Mouse (Mus musculus): ENCODE results near the gene Lamc1. TPM values are rescaled to one million over a fixed set of nuclear protein-coding genes. Genes with fewer than 3 reads are reported as not detected.

Gene Lamc1
- polyA plus RNA-seq, 1 experiment, result 15.5 TPM

DNA sequence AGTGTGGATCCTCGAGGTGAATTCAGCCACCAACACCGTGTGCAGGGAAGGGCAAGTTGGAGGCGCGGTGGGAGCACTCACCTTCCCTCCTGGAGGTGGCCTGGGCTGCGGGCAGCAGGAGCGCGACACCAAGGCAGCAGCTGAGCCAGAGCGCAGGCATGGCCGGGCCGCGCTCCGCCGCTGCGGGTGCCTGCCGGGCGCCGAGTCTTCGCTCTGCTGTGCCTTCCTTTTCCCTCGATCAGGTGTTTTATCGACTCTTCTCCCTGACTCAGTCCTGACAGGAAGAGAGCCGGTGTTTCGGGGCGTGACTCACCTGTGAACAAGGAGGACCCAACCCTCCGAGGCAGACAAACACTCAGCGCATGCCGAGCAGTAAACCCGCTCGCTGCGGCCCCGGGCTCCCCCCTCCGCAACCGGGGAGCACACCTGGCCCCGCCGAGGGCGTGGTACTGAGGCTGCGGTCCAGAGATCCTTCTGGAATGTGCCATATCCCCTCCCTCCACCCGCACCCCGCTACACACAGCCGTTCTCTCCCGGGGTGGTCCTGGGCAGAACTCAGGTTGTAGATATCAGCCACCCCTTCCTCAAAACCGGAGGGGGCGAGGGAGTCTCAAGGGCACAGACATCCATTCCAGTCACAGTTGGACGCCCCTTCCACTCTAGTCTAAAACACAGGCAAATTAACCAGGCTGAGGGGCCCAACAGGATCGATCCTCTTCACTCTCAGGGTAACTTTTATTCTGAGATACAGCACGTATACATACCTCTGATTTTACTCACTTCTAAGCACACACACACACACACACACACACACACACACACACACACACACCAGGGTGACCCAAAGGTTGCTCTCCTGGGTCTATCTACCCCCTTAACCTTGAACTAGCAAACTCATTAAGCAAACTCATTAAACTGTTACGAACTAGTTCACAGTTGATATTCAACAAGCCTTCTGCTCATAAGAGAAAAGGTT is 146.5 kb downstream of the Lamc1 start, which contains the start of gene Lamc2:
Lamc2 (minus strand) TSS at position 620 of the 976 bp plus-strand sequence.
- peak within 1 kb of the TSS; percentile 36 for H3K4me3 ChIP-seq (ENCODE audit: insufficient read depth, low read length)
- TF ChIP-seq POLR2A (IDR thresholded peaks at IDR 0.05; ENCODE audit: borderline replicate concordance, low read depth, low read length), result no peak
- no peak for TF ChIP-seq CTCF (IDR thresholded peaks at IDR 0.05; ENCODE audit: low read depth, low read length)

DNA sequence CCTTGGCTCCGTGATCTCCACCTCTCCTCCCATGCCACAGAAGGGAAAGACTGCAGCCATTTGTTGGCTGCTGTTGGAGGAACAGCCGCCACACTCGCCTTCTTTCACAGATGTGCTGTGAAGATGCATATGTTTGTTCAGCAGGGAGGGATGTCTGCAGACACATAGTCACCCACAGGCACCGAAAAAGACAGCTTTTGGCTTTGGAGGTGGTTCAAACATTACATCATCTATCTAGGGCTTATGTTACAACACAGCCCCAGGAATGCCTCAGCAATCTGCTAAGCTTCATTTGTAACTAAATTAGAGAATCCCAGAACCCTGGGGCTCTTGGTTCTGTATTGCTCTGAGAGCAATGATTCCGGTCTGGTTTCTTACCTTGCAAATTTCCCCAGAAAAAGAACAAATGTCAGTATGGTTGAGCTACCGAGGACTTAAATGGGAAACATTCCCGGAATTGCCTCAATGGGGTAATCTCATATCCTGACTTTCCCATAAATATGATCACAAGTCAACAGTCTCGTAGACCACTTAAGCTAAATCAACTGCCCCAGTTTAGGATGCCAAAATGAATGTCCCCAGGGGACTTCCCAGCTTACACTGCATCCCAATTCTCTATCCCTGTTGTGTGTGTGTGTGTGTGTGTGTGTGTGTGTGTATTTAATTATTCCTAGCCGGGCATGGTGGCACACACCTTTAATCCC is 151.8 kb downstream of the Lamc1 start:
- no peak overlapping the region for H3K4me3 ChIP-seq (ENCODE audit: insufficient read depth, low read length)
- no peak for TF ChIP-seq CTCF (IDR thresholded peaks at IDR 0.05; ENCODE audit: low read depth, low read length)
- TF ChIP-seq POLR2A (IDR thresholded peaks at IDR 0.05; ENCODE audit: borderline replicate concordance, low read depth, low read length), result no peak
- H3K4me1 ChIP-seq (ENCODE audit: control insufficient read depth, insufficient read depth, low read length), result peaks cover 2% of the 10 kb centered on the region; the same call in 1 of the 2 replicates
- no peak overlapping the region for H3K27ac ChIP-seq (ENCODE audit: insufficient read depth, low read depth, low read length)

More for the DNA sequence above, 146.5 kb downstream of the Lamc1 start, which contains the start of gene Lamc2:
- no peak within 1 kb of the TSS for H3K27ac ChIP-seq (ENCODE audit: insufficient read depth, low read depth, low read length)
- peaks cover 2% of the 10 kb centered on the region; the same call in 1 of the 2 replicates for H3K4me1 ChIP-seq (ENCODE audit: control insufficient read depth, insufficient read depth, low read length)

DNA sequence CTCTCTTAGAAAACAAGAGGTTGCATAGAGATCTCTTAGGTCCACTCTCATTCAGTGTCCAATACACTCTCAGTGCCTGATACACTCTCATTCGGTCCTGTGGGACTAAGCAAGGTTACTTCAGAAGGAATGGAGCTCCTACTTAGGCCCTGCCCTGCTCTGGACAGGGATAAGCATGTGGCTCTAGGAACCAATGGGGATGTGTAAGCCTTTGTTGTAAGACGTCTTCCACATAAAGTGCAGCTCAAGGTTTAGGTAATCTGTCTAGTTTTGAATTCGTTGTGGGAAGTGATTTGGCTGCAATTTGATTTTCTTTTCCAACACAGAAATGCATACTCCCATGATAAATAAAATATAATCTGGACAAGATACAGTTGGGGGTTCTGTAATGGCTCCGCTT is 152.4 kb downstream of the Lamc1 start:
- H3K4me1 ChIP-seq (ENCODE audit: control insufficient read depth, insufficient read depth, low read length), result no peaks in the 10 kb centered on the region
- no peak overlapping the region for H3K27ac ChIP-seq (ENCODE audit: insufficient read depth, low read depth, low read length)
- TF ChIP-seq CTCF (IDR thresholded peaks at IDR 0.05; ENCODE audit: low read depth, low read length) (no peak), POLR2A (IDR thresholded peaks at IDR 0.05; ENCODE audit: borderline replicate concordance, low read depth, low read length) (no peak)
- no peak overlapping the region for H3K4me3 ChIP-seq (ENCODE audit: insufficient read depth, low read length)

DNA sequence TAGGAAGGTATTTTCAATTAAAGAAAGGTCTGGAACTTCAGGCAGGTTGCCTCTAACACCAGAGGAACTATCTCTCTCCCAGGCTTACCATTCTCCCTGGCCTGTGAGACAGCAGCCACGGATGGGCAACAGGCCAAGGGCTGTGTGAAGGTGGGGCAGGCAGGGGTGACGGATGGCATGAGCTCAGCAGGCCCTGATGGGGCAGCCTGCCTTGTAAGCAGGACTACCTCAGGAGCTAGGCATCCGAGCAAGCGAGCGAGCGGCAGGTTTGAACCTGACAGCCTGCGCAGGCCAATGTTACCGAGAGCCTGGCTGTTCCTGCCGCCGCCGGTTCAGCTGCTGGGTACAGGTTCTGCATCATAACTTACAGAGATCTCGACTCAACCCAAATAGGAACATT is 157.8 kb downstream of the Lamc1 start:
- H3K4me3 ChIP-seq (ENCODE audit: insufficient read depth, low read length), result no peak overlapping the region
- no peak overlapping the region for H3K27ac ChIP-seq (ENCODE audit: insufficient read depth, low read depth, low read length)
- TF ChIP-seq POLR2A (IDR thresholded peaks at IDR 0.05; ENCODE audit: borderline replicate concordance, low read depth, low read length) (no peak), CTCF (IDR thresholded peaks at IDR 0.05; ENCODE audit: low read depth, low read length) (no peak)
- H3K4me1 ChIP-seq (ENCODE audit: control insufficient read depth, insufficient read depth, low read length), result peaks cover 5% of the 10 kb centered on the region; the same call in 1 of the 2 replicates

DNA sequence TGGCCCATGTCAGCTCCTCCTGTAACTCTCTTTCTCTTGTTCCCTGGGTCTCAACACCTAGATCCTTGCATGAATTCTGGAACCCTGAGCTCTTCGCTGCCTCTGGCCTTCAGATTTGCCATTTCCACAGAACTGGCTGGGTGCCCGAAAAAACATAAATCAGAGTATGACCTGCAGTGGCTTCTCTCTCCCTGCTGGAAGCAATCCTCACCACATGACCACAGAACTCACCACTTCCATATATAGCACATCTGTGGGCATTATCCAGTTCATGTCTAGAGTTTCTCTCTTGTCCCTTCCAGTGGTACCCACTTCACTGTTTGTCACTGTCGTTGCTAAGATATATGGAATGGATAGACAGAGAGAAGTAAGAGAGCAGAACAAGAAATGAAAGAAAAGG is 159.3 kb downstream of the Lamc1 start:
- TF ChIP-seq POLR2A (IDR thresholded peaks at IDR 0.05; ENCODE audit: borderline replicate concordance, low read depth, low read length) (no peak), CTCF (IDR thresholded peaks at IDR 0.05; ENCODE audit: low read depth, low read length) (no peak)
- Histone ChIP-seq H3K4me3 (ENCODE audit: insufficient read depth, low read length) (no peak overlapping the region), H3K4me1 (ENCODE audit: control insufficient read depth, insufficient read depth, low read length) (peaks cover 5% of the 10 kb centered on the region; the same call in 1 of the 2 replicates)

DNA sequence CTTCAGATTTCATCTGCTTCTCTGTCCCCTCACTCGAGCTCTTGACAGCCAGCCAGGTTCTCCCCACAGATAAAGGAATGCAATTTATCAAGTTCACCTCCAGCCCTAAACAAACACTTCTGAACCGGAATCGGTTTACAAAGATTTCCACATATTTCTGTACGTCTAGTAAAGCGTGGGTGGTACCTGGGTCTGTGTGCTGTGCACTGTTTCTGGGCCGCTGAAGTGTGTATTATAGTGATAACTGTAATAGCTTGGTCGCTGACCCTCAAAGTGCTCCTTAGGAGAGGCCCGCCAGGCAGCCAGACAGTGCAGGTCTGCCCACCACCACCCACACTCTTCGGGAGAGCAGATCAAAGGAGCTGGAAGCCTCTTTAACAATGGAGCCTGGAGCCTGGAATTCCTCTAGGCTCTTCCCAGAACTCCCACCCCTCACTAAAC is 160.3 kb downstream of the Lamc1 start:
- TF ChIP-seq CTCF (IDR thresholded peaks at IDR 0.05; ENCODE audit: low read depth, low read length) (no peak), POLR2A (IDR thresholded peaks at IDR 0.05; ENCODE audit: borderline replicate concordance, low read depth, low read length) (no peak)
- Histone ChIP-seq H3K4me3 (ENCODE audit: insufficient read depth, low read length) (no peak overlapping the region), H3K4me1 (ENCODE audit: control insufficient read depth, insufficient read depth, low read length) (peaks cover 5% of the 10 kb centered on the region; the same call in 1 of the 2 replicates), H3K27ac (ENCODE audit: insufficient read depth, low read depth, low read length) (no peak overlapping the region)

More for the DNA sequence above, 159.3 kb downstream of the Lamc1 start:
- no peak overlapping the region for H3K27ac ChIP-seq (ENCODE audit: insufficient read depth, low read depth, low read length)

DNA sequence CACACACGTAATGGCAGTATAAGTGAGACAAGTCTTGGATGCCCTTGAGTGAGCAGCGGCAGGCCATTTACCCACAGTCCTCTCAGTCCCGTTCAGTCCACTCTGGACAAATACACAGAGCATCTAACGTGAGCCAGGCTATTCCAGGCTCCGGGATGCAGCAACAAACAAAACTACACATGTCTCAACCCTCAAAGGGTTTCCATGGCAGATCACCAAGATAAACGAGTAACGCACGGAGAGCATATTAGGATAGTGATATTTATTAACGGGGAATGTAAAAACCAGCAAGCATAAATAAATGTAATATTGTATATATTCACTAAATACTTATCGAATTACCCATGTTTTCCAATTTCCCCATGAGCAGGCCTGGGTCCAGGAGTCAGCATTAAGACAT is 161.6 kb downstream of the Lamc1 start:
- Histone ChIP-seq H3K4me1 (ENCODE audit: control insufficient read depth, insufficient read depth, low read length) (peaks cover 5% of the 10 kb centered on the region; the same call in 1 of the 2 replicates), H3K27ac (ENCODE audit: insufficient read depth, low read depth, low read length) (no peak overlapping the region)

More for the DNA sequence above, 161.6 kb downstream of the Lamc1 start:
- TF ChIP-seq CTCF (IDR thresholded peaks at IDR 0.05; ENCODE audit: low read depth, low read length) (no peak), POLR2A (IDR thresholded peaks at IDR 0.05; ENCODE audit: borderline replicate concordance, low read depth, low read length) (no peak)
- no peak overlapping the region for H3K4me3 ChIP-seq (ENCODE audit: insufficient read depth, low read length)

Other genes with a start within 250 kb of the Lamc1 start
- not detected in 2 replicates for gene Lamc2, start 146.3 kb downstream of the Lamc1 start, polyA plus RNA-seq (2012; ENCODE audit: insufficient read depth, insufficient read length, missing spikeins)
- gene Shcbp1l, start 92.4 kb upstream of the Lamc1 start, polyA plus RNA-seq (2012; ENCODE audit: insufficient read depth, insufficient read length, missing spikeins), result 0.84 and 2.0 TPM in 2 replicates
- gene Dhx9, start 154.9 kb upstream of the Lamc1 start, polyA plus RNA-seq (2012; ENCODE audit: insufficient read depth, insufficient read length, missing spikeins), result 61.2 and 67.9 TPM in 2 replicates
- gene Npl, start 217.3 kb upstream of the Lamc1 start, polyA plus RNA-seq (2012; ENCODE audit: insufficient read depth, insufficient read length, missing spikeins), result 6.6 and 7.2 TPM in 2 replicates

Measured in bone marrow macrophage, adult 2 months (primary cell).